Mouse (Mus musculus) midbrain, postnatal 0 days (tissue): ENCODE results near the gene Bloc1s4. TPM values are rescaled to one million over a fixed set of nuclear protein-coding genes. Genes with fewer than 3 reads are reported as not detected.

ENCODE experiments used
- ATAC-seq: fragments of 200-750 bp; cut with Nextera tagmentation; 2 replicates; pipeline ENCODE4 v1.8.0; 2017; ENCODE audit warnings: moderate number of reproducible peaks, mild to moderate bottlenecking, moderate TSS enrichment, moderate library complexity; ENCODE audit not compliant: low FRiP score
- DNase-seq: peaks from one replicate; pipeline ENCODE4 v3.0.0-alpha.2; 2015; ENCODE audit warnings: low spot score
- H3K27ac ChIP-seq: fragments of 300-500 bp; sonication (generic); 2 replicates; pipeline ENCODE4 v1.5.1; 2014; ENCODE audit warnings: low read depth, mild to moderate bottlenecking, low read length, mixed read lengths
- H3K27me3 ChIP-seq: fragments of 300-500 bp; sonication (generic); 2 replicates; pipeline ENCODE4 v1.6.1; 2014; ENCODE audit warnings: low read length, control low read depth, mixed read lengths; ENCODE audit not compliant: insufficient read depth
- H3K36me3 ChIP-seq: fragments of 300-500 bp; sonication (generic); 2 replicates; pipeline ENCODE4 v1.6.1; 2014; ENCODE audit warnings: low read length, control low read depth, mixed read lengths; ENCODE audit not compliant: insufficient read depth
- H3K4me1 ChIP-seq: fragments of 300-500 bp; sonication (generic); 2 replicates; pipeline ENCODE4 v1.6.1; 2014; ENCODE audit warnings: mild to moderate bottlenecking, control low read depth, antibody characterized with exemption, low read length, mixed read lengths; ENCODE audit not compliant: insufficient read depth
- H3K4me2 ChIP-seq: fragments of 300-500 bp; sonication (generic); 2 replicates; pipeline ENCODE4 v1.6.1; 2014; ENCODE audit warnings: low read depth, mild to moderate bottlenecking, low read length, mixed read lengths; ENCODE audit not compliant: poor library complexity, severe bottlenecking
- H3K4me3 ChIP-seq: fragments of 300-500 bp; sonication (generic); 2 replicates; pipeline ENCODE4 v1.5.1; 2014; ENCODE audit warnings: low read depth, mild to moderate bottlenecking, low read length, moderate library complexity
- H3K9ac ChIP-seq: fragments of 300-500 bp; sonication (generic); replicated peaks from 2 replicates; pipeline ENCODE4 v1.6.1; 2014; ENCODE audit warnings: mild to moderate bottlenecking, low read length, moderate library complexity, mixed read lengths; ENCODE audit not compliant: poor library complexity, severe bottlenecking
- H3K9me3 ChIP-seq: fragments of 300-500 bp; sonication (generic); 2 replicates; pipeline ENCODE4 v1.6.1; 2016; ENCODE audit warnings: low read length, control low read depth
- CTCF ChIP-seq: IDR thresholded peaks from 2 replicates; pipeline ENCODE4 v1.5.1; 2016; ENCODE audit warnings: antibody characterized with exemption, mild to moderate bottlenecking
- WGBS: fragments of 180-500 bp; shearing (Covaris S2); extraction: QIAGEN DNeasy Blood & Tissue Kit; methylation state at CpG from one replicate; pipeline ENCODE4 v1.1.7; 2014; 5-methylcytosine and 5-hydroxymethylcytosine counted together
- polyA plus RNA-seq: library from polyadenylated mRNA; unstranded; fragments of >200 nt; fragmentation: Nextera tagmentation; extraction: Ambion mirVana; gene quantifications from 2 replicates; pipeline ENCODE4 v1.2.1, GENCODE M21; 2015
- total RNA-seq: library from RNA; depleted of rRNA; stranded (reverse); fragments of >200 nt; gene quantifications from 2 replicates; pipeline ENCODE4 v1.2.3, GENCODE M21; 2014

The Bloc1s4 gene
- total and polyA plus RNA-seq, 2 experiments from 2014 or later: 21.5 to 30.1 TPM

DNA sequence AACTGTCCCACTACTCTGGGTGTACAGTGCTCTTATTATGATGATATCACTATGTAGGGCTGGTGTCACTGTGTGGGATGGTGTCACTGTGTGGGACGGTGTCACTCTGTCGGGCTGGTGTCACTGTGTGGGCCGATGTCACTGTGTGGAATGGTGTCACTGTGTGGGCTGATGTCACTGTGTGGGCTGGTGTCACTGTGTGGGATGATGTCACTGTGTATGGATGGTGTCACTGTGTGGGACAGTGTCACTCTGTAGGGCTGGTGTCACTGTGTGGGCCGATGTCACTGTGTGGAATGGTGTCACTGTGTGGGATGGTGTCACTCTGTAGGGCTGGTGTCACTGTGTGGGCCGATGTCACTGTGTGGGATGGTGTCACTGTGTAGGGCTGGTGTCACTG is 37.6 kb upstream of the Bloc1s4 start:
- Histone ChIP-seq H3K36me3 (no peaks in the 10 kb centered on the region; the same call in 1 of the 2 replicates), H3K27me3 (no peaks in the 10 kb centered on the region), H3K4me2 (no peak overlapping the region), H3K27ac (no peak overlapping the region), H3K9ac (no peak overlapping the region), H3K9me3 (no peaks in the 10 kb centered on the region), H3K4me1 (no peaks in the 10 kb centered on the region), H3K4me3 (no peak overlapping the region)
- ATAC-seq: no peak
- DNase-seq: no peak
- 93% methylated on average over 5 of the region's 5 CpGs for WGBS
- TF ChIP-seq CTCF: no peak

DNA sequence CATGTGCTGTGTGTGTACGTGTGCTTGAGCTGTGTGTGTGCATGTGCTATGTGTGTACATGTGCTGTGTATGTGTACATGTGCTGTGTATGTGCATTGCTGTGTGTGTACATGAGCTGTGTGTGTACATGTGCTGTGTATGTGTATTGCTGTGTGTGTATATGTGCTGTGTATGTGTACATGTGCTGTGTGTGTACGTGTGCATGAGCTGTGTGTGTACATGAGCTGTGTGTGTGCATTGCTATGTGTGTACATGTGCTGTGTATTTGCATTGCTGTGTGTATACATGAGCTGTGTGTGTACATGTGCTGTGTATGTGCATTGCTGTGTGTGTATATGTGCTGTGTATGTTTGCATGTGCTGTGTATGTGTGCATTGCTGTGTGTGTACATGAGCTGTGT is 31.1 kb upstream of the Bloc1s4 start:
- no peak overlapping the region for H3K9ac ChIP-seq
- ATAC-seq (no peak), DNase-seq (no peak)
- TF ChIP-seq CTCF: no peak
- H3K9me3 ChIP-seq: no peaks in the 10 kb centered on the region
- no peaks in the 10 kb centered on the region for H3K4me1 ChIP-seq
- no peak overlapping the region for H3K4me3 ChIP-seq
- 88% methylated on average over 2 of the region's 2 CpGs for WGBS
- H3K36me3 ChIP-seq: no peaks in the 10 kb centered on the region
- H3K27ac ChIP-seq: no peak overlapping the region
- no peaks in the 10 kb centered on the region for H3K27me3 ChIP-seq
- no peak overlapping the region for H3K4me2 ChIP-seq

- 91% methylated on average over 1 of the region's 2 CpGs for WGBS
- TF ChIP-seq CTCF: no peak
These were observed 30.5 kb upstream of the Bloc1s4 start for GRCm38 (mm10) chr5:36778901-36779300.

GRCm38 (mm10) chr5:36777186-36777585 is 28.7 kb upstream of the Bloc1s4 start:
- no peak overlapping the region for H3K9ac ChIP-seq
- no peak overlapping the region for H3K27ac ChIP-seq
- H3K4me3 ChIP-seq: no peak overlapping the region
- H3K27me3 ChIP-seq: no peaks in the 10 kb centered on the region
- no peak overlapping the region for H3K4me2 ChIP-seq
- no peak for TF ChIP-seq CTCF
- no peak for DNase-seq
- H3K36me3 ChIP-seq: no peaks in the 10 kb centered on the region
- H3K4me1 ChIP-seq: no peaks in the 10 kb centered on the region
- no peak for ATAC-seq
- 0% methylated on average over 2 of the region's 2 CpGs for WGBS
- no peaks in the 10 kb centered on the region for H3K9me3 ChIP-seq

More at GRCm38 (mm10) chr5:36778901-36779300, 30.5 kb upstream of the Bloc1s4 start:
- H3K4me1 ChIP-seq: no peaks in the 10 kb centered on the region
- no peaks in the 10 kb centered on the region for H3K9me3 ChIP-seq
- H3K27ac ChIP-seq: no peak overlapping the region
- H3K4me3 ChIP-seq: no peak overlapping the region
- H3K9ac ChIP-seq: no peak overlapping the region
- no peak for ATAC-seq
- H3K36me3 ChIP-seq: no peaks in the 10 kb centered on the region
- no peaks in the 10 kb centered on the region for H3K27me3 ChIP-seq
- no peak for DNase-seq
- H3K4me2 ChIP-seq: no peak overlapping the region

- no peaks in the 10 kb centered on the region for H3K4me1 ChIP-seq
- H3K27me3 ChIP-seq: no peaks in the 10 kb centered on the region
- H3K36me3 ChIP-seq: no peaks in the 10 kb centered on the region
- no peak overlapping the region for H3K27ac ChIP-seq
- 24% methylated on average over 9 of the region's 9 CpGs for WGBS
- no peak overlapping the region for H3K4me2 ChIP-seq
- H3K4me3 ChIP-seq: no peak overlapping the region
- ATAC-seq (no peak), DNase-seq (no peak)
- no peak for TF ChIP-seq CTCF
- H3K9me3 ChIP-seq: no peaks in the 10 kb centered on the region
- no peak overlapping the region for H3K9ac ChIP-seq
These were observed 27.6 kb upstream of the Bloc1s4 start for GRCm38 (mm10) chr5:36776021-36776575.

- H3K4me1 ChIP-seq: no peaks in the 10 kb centered on the region
- no peak overlapping the region for H3K4me2 ChIP-seq
- no peak overlapping the region for H3K4me3 ChIP-seq
- H3K9me3 ChIP-seq: no peaks in the 10 kb centered on the region
- no peak for ATAC-seq
- TF ChIP-seq CTCF: no peak
- H3K36me3 ChIP-seq: no peaks in the 10 kb centered on the region
- DNase-seq: no peak
- H3K27me3 ChIP-seq: no peaks in the 10 kb centered on the region
- no peak overlapping the region for H3K9ac ChIP-seq
- whole genome bisulfite sequencing: 91% methylated on average over 2 of the region's 2 CpGs
- H3K27ac ChIP-seq: no peak overlapping the region
These were observed 26.9 kb upstream of the Bloc1s4 start for GRCm38 (mm10) chr5:36775317-36775716.
